Mouse (Mus musculus): ENCODE data around the gene Rnf31.

The Rnf31 gene

GRCm38 (mm10) chr14:55591331-55591891 is at the start of gene Rnf31:
Gene Rnf31 (plus strand): TSS chr14:55591708.
- DNase-seq (ENCODE audit: low read depth, low spot score) = peak; percentile 99

- DNase-seq (ENCODE audit: low read depth, low spot score) = no peak
These were observed 49.2 kb upstream of the Rnf31 start for GRCm38 (mm10) chr14:55542268-55542667.

GRCm38 (mm10) chr14:55544334-55544733 is 47.2 kb upstream of the Rnf31 start:
- no peak for DNase-seq (ENCODE audit: low read depth, low spot score)

GRCm38 (mm10) chr14:55550191-55550590 is 41.3 kb upstream of the Rnf31 start:
- DNase-seq (ENCODE audit: low read depth, low spot score) = peak; percentile 40

GRCm38 (mm10) chr14:55551347-55551746 is 40.2 kb upstream of the Rnf31 start:
- peak; percentile 86 for DNase-seq (ENCODE audit: low read depth, low spot score)

- peak; percentile 44 for DNase-seq (ENCODE audit: low read depth, low spot score)
These were observed 39.7 kb upstream of the Rnf31 start for GRCm38 (mm10) chr14:55551794-55552193.

- DNase-seq (ENCODE audit: low read depth, low spot score) = peak; percentile 53
These were observed 36.9 kb upstream of the Rnf31 start for GRCm38 (mm10) chr14:55554635-55555034.

- DNase-seq (ENCODE audit: low read depth, low spot score) = no peak
These were observed 35.7 kb upstream of the Rnf31 start for GRCm38 (mm10) chr14:55555788-55556187.

- peak; percentile 84 for DNase-seq (ENCODE audit: low read depth, low spot score)
These were observed 34.5 kb upstream of the Rnf31 start for GRCm38 (mm10) chr14:55557003-55557402.

GRCm38 (mm10) chr14:55557587-55557986 is 33.9 kb upstream of the Rnf31 start:
- DNase-seq (ENCODE audit: low read depth, low spot score) = no peak

- no peak for DNase-seq (ENCODE audit: low read depth, low spot score)
These were observed 32.6 kb upstream of the Rnf31 start for GRCm38 (mm10) chr14:55558740-55559448.

GRCm38 (mm10) chr14:55559799-55560201 is 31.7 kb upstream of the Rnf31 start, which contains the start of gene Dcaf11:
Gene Dcaf11 (plus strand): TSS chr14:55560006.
- peak; percentile 98 for DNase-seq (ENCODE audit: low read depth, low spot score)

GRCm38 (mm10) chr14:55560202-55561073 is 31.1 kb upstream of the Rnf31 start, which contains the start of gene A730061H03Rik:
Gene A730061H03Rik (minus strand): TSS chr14:55560406.
- peak; percentile 100 for DNase-seq (ENCODE audit: low read depth, low spot score)

- DNase-seq (ENCODE audit: low read depth, low spot score) = no peak
These were observed 29.6 kb upstream of the Rnf31 start for GRCm38 (mm10) chr14:55561860-55562259.

- DNase-seq (ENCODE audit: low read depth, low spot score) = no peak
These were observed 28.3 kb upstream of the Rnf31 start for GRCm38 (mm10) chr14:55563249-55563648.

GRCm38 (mm10) chr14:55565748-55566147 is 25.8 kb upstream of the Rnf31 start:
- DNase-seq (ENCODE audit: low read depth, low spot score) = no peak

- DNase-seq (ENCODE audit: low read depth, low spot score) = no peak
These were observed 24.0 kb upstream of the Rnf31 start for GRCm38 (mm10) chr14:55567496-55567895.

GRCm38 (mm10) chr14:55570588-55570987 is 20.9 kb upstream of the Rnf31 start:
- DNase-seq (ENCODE audit: low read depth, low spot score) = no peak

GRCm38 (mm10) chr14:55571760-55572159 is 19.7 kb upstream of the Rnf31 start:
- no peak for DNase-seq (ENCODE audit: low read depth, low spot score)

GRCm38 (mm10) chr14:55575302-55575701 is 16.2 kb upstream of the Rnf31 start, which contains the start of gene Fitm1:
Gene Fitm1 (plus strand): TSS chr14:55575617.
- DNase-seq (ENCODE audit: low read depth, low spot score) = no peak

GRCm38 (mm10) chr14:55575711-55576110 is 15.8 kb upstream of the Rnf31 start:
- no peak for DNase-seq (ENCODE audit: low read depth, low spot score)

- no peak for DNase-seq (ENCODE audit: low read depth, low spot score)
These were observed 15.1 kb upstream of the Rnf31 start for GRCm38 (mm10) chr14:55576376-55576775.
